Mouse (Mus musculus): ENCODE results near the gene Scamp5. TPM values are rescaled to one million over a fixed set of nuclear protein-coding genes. Genes with fewer than 3 reads are reported as not detected.
A peak's percentile ranks its signal among the peaks of the same experiment; 100 is the strongest.

Gene Scamp5
- polyA plus RNA-seq, 1 experiment = 12.1 TPM

DNA sequence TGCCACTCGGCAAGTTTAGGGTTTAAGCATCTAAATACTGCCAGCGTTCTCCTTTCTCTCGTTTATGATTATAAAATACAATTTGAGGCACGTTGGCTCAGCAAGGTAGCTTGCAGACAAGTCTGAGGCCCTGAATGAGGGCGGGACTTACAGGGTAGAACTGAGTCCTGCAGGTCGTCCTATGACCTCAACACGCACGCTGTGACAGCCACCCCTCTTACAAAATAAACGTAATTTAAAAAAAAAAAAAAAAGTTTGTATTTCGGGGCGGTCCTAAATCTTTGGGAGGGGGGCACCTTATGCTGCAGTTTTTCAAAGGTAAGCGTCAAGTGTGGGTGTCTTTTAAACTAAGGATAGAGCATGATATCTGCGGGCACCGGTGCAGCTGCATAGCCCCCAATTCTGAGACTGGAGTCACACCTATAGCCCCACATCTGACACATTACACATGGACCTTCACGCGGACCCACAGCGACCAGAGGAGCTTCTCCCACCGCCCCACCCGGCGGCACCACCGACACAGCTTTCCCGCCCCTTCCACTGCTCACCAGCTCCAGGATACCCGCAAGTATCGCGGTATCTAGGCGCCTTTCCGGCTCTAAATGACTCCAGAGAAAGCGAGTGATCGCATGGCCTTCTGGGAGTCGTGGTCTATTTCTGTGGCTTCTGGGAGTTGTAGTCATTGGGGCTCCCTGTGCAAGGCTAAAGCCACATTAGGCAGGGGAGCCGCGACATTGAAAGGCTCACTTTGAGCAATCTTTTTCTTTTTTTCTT is 28.2 kb downstream of the Scamp5 start, which contains the start of gene Ppcdc:
Gene Ppcdc (minus strand): TSS at position 603 of the 774 bp plus-strand sequence.
- H3K27me3 ChIP-seq (ENCODE audit: control insufficient read depth, insufficient read depth, low read length) = no peaks in the 10 kb centered on the region
- H3K27ac ChIP-seq (ENCODE audit: control insufficient read depth, insufficient read depth, low read length) = peak within 1 kb of the TSS; percentile 82
- DNase-seq = peak; percentile 94
- WGBS = 1% methylated on average over 32 of the region's 32 CpGs
- no peaks in the 10 kb centered on the region for H3K36me3 ChIP-seq (ENCODE audit: control insufficient read depth, insufficient read depth, low read length)
- H3K4me1 ChIP-seq (replicated peaks; ENCODE audit: control insufficient read depth, insufficient read depth, low read length) = peaks cover 8% of the 10 kb centered on the region
- H3K4me3 ChIP-seq (ENCODE audit: control insufficient read depth, insufficient read depth, low read length) = peak within 1 kb of the TSS; percentile 99
- TF ChIP-seq POLR2A (IDR thresholded peaks at IDR 0.05; ENCODE audit: control insufficient read depth, extremely low read depth, insufficient read depth, low read length, poor library complexity) = peak; percentile 86
- 0 out of 2 replicates have a peak, but pooled peaks have one; percentile 32 for TF ChIP-seq CTCF (IDR thresholded peaks at IDR 0.05; ENCODE audit: borderline replicate concordance, control insufficient read depth, extremely low read depth, insufficient read depth, low read length, poor library complexity)

DNA sequence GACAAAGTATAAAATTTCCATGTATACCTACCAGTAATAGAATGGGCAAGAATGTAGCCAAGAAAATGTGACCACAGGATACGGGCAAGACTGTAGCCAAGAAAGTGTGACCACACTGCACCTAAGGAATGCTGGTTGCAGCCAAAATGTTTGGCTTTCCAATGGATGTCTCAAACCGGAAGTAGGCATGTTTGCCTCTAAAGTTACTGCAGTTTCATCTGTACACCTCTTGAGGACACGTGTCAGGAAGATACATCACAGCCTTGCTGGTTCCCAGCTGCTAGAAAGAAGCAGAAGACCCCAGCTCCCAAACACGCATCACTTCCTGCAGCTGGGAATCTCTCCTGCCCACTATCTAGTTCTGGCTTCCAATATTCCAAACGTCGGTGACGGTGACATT is 28.8 kb downstream of the Scamp5 start:
- no peak overlapping the region; the same call in 1 of the 2 replicates for H3K4me3 ChIP-seq (ENCODE audit: control insufficient read depth, insufficient read depth, low read length)
- H3K4me1 ChIP-seq (replicated peaks; ENCODE audit: control insufficient read depth, insufficient read depth, low read length) = peaks cover 8% of the 10 kb centered on the region
- peak overlapping the region; percentile 82 for H3K27ac ChIP-seq (ENCODE audit: control insufficient read depth, insufficient read depth, low read length)

GRCm38 (mm10) chr9:57437896-57438614 is 29.8 kb downstream of the Scamp5 start:
- TF ChIP-seq CTCF (IDR thresholded peaks at IDR 0.05; ENCODE audit: borderline replicate concordance, control insufficient read depth, extremely low read depth, insufficient read depth, low read length, poor library complexity) (no peak), POLR2A (IDR thresholded peaks at IDR 0.05; ENCODE audit: control insufficient read depth, extremely low read depth, insufficient read depth, low read length, poor library complexity) (no peak)
- no peaks in the 10 kb centered on the region for H3K36me3 ChIP-seq (ENCODE audit: control insufficient read depth, insufficient read depth, low read length)
- H3K27ac ChIP-seq (ENCODE audit: control insufficient read depth, insufficient read depth, low read length) = no peak overlapping the region
- 93% methylated on average over 10 of the region's 10 CpGs for WGBS
- DNase-seq = no peak
- H3K27me3 ChIP-seq (ENCODE audit: control insufficient read depth, insufficient read depth, low read length) = no peaks in the 10 kb centered on the region
- no peak overlapping the region for H3K4me3 ChIP-seq (ENCODE audit: control insufficient read depth, insufficient read depth, low read length)
- peaks cover 14% of the 10 kb centered on the region for H3K4me1 ChIP-seq (replicated peaks; ENCODE audit: control insufficient read depth, insufficient read depth, low read length)

More for the DNA sequence above, 28.8 kb downstream of the Scamp5 start:
- Histone ChIP-seq H3K27me3 (ENCODE audit: control insufficient read depth, insufficient read depth, low read length) (no peaks in the 10 kb centered on the region), H3K36me3 (ENCODE audit: control insufficient read depth, insufficient read depth, low read length) (no peaks in the 10 kb centered on the region)
- 30% methylated on average over 7 of the region's 7 CpGs for WGBS
- no peak for DNase-seq
- TF ChIP-seq CTCF (IDR thresholded peaks at IDR 0.05; ENCODE audit: borderline replicate concordance, control insufficient read depth, extremely low read depth, insufficient read depth, low read length, poor library complexity) = no peak
- no peak for TF ChIP-seq POLR2A (IDR thresholded peaks at IDR 0.05; ENCODE audit: control insufficient read depth, extremely low read depth, insufficient read depth, low read length, poor library complexity)

DNA sequence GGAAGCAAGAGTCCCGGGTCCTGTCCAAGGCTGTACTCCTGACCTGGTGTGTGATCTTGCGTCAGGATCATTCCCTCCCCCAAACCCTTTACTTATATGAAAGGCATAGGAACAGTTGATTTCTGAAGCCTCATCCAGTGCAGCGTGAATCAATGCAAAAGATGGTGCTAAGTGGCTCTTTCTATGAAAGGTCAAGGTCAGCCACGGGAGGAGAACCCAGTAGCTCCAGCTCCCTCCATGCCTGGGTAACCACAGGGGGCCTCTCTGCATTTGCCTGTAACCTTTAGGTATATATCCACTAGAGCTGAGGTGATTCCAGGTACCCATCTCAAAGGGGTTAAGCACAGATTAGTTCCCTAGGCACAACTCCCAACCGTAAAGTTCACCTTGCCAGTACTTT is 31.7 kb downstream of the Scamp5 start:
- H3K4me1 ChIP-seq (replicated peaks; ENCODE audit: control insufficient read depth, insufficient read depth, low read length) = peaks cover 23% of the 10 kb centered on the region
- H3K27ac ChIP-seq (ENCODE audit: control insufficient read depth, insufficient read depth, low read length) = no peak overlapping the region
- TF ChIP-seq CTCF (IDR thresholded peaks at IDR 0.05; ENCODE audit: borderline replicate concordance, control insufficient read depth, extremely low read depth, insufficient read depth, low read length, poor library complexity) (no peak), POLR2A (IDR thresholded peaks at IDR 0.05; ENCODE audit: control insufficient read depth, extremely low read depth, insufficient read depth, low read length, poor library complexity) (no peak)
- WGBS = 96% methylated on average over 5 of the region's 5 CpGs
- DNase-seq = no peak
- no peaks in the 10 kb centered on the region for H3K36me3 ChIP-seq (ENCODE audit: control insufficient read depth, insufficient read depth, low read length)
- H3K4me3 ChIP-seq (ENCODE audit: control insufficient read depth, insufficient read depth, low read length) = no peak overlapping the region
- no peaks in the 10 kb centered on the region for H3K27me3 ChIP-seq (ENCODE audit: control insufficient read depth, insufficient read depth, low read length)

- peaks cover 23% of the 10 kb centered on the region for H3K4me1 ChIP-seq (replicated peaks; ENCODE audit: control insufficient read depth, insufficient read depth, low read length)
- DNase-seq = no peak
- no peak overlapping the region for H3K27ac ChIP-seq (ENCODE audit: control insufficient read depth, insufficient read depth, low read length)
- no peak overlapping the region for H3K4me3 ChIP-seq (ENCODE audit: control insufficient read depth, insufficient read depth, low read length)
- WGBS = 59% methylated on average over 11 of the region's 11 CpGs
- H3K36me3 ChIP-seq (ENCODE audit: control insufficient read depth, insufficient read depth, low read length) = no peaks in the 10 kb centered on the region
- H3K27me3 ChIP-seq (ENCODE audit: control insufficient read depth, insufficient read depth, low read length) = no peaks in the 10 kb centered on the region
- TF ChIP-seq POLR2A (IDR thresholded peaks at IDR 0.05; ENCODE audit: control insufficient read depth, extremely low read depth, insufficient read depth, low read length, poor library complexity) (no peak), CTCF (IDR thresholded peaks at IDR 0.05; ENCODE audit: borderline replicate concordance, control insufficient read depth, extremely low read depth, insufficient read depth, low read length, poor library complexity) (no peak)
Measured at GRCm38 (mm10) chr9:57434405-57435165, 33.3 kb downstream of the Scamp5 start.

Data from thymus, adult 2 months (tissue).